Mouse (Mus musculus) neutrophil, adult 65 days (primary cell): ENCODE data around the gene Bloc1s3. TPM values are rescaled to one million over a fixed set of nuclear protein-coding genes. Genes with fewer than 3 reads are reported as not detected.

Experiments used
- total RNA-seq: library from RNA; stranded (reverse); gene quantifications from 2 replicates; pipeline ENCODE4 v1.2.4, GENCODE M21; 2023

The Bloc1s3 gene
- total RNA-seq, result 9.0 and 9.5 TPM in 2 replicates

GRCm38 (mm10) chr7:19508150-19508923 lies at the start of gene Bloc1s3, which contains the start of gene Trappc6a:
Gene Bloc1s3 (minus strand): TSS chr7:19508367.
Gene Trappc6a (plus strand): TSS chr7:19508395.

GRCm38 (mm10) chr7:19517652-19518365 lies 9.6 kb upstream of the Bloc1s3 start, which contains the start of gene Nkpd1:
Gene Nkpd1 (plus strand): TSS chr7:19517838.

GRCm38 (mm10) chr7:19462884-19463381 lies 45.2 kb downstream of the Bloc1s3 start, which contains the start of gene Exoc3l2:
Gene Exoc3l2 (plus strand): TSS chr7:19463331.

GRCm38 (mm10) chr7:19458591-19459111 lies 49.5 kb downstream of the Bloc1s3 start, which contains the start of gene Mark4:
Gene Mark4 (minus strand): TSS chr7:19458821.

Other genes starting within 250 kb of the Bloc1s3 start
- gene Vasp, start 236.6 kb downstream of the Bloc1s3 start, total RNA-seq, result 743 and 770 TPM in 2 replicates
- 1.2 TPM in 2 replicates for gene Ppm1n, start 228.3 kb downstream of the Bloc1s3 start, total RNA-seq
- not detected in 2 replicates for gene Rtn2, start 225.7 kb downstream of the Bloc1s3 start, total RNA-seq
- 1,152 and 1,682 TPM in 2 replicates for gene Fosb, start 198.3 kb downstream of the Bloc1s3 start, total RNA-seq
- 17.8 and 28.2 TPM in 2 replicates for gene Ercc1, start 163.6 kb downstream of the Bloc1s3 start, total RNA-seq
- gene Cd3eap, start 148.9 kb downstream of the Bloc1s3 start, total RNA-seq, result 5.3 TPM in 2 replicates
- 3.0 and 3.8 TPM in 2 replicates for gene Ppp1r13l, start 148.6 kb downstream of the Bloc1s3 start, total RNA-seq
- gene Ercc2, start 126.4 kb downstream of the Bloc1s3 start, total RNA-seq, result 15.4 and 19.1 TPM in 2 replicates
- 0.27 TPM in 1 of 2 replicates, not detected in the other for gene Klc3, start 104.3 kb downstream of the Bloc1s3 start, total RNA-seq
- 0.86 and 2.3 TPM in 2 replicates for gene Ckm, start 103.6 kb downstream of the Bloc1s3 start, total RNA-seq
- 29.7 and 32.2 TPM in 2 replicates for gene Mark4, start 49.5 kb downstream of the Bloc1s3 start, total RNA-seq
- 0.59 and 0.60 TPM in 2 replicates for gene Exoc3l2, start 45.0 kb downstream of the Bloc1s3 start, total RNA-seq
- 16.0 and 21.7 TPM in 2 replicates for gene Trappc6a, start within 50 bp of the Bloc1s3 start, total RNA-seq
- gene Nkpd1, start 9.5 kb upstream of the Bloc1s3 start, total RNA-seq, result not detected in 2 replicates
- 36.2 and 46.8 TPM in 2 replicates for gene Ppp1r37, start 54.7 kb upstream of the Bloc1s3 start, total RNA-seq
- gene Zfp296, start 68.9 kb upstream of the Bloc1s3 start, total RNA-seq, result 2.4 and 2.6 TPM in 2 replicates
- gene Gemin7, start 69.2 kb upstream of the Bloc1s3 start, total RNA-seq, result 43.7 and 47.4 TPM in 2 replicates
- 42.9 and 53.0 TPM in 2 replicates for gene Clasrp, start 96.1 kb upstream of the Bloc1s3 start, total RNA-seq
- gene Relb, start 121.1 kb upstream of the Bloc1s3 start, total RNA-seq, result 36.5 and 42.9 TPM in 2 replicates
- 48.4 and 60.5 TPM in 2 replicates for gene Clptm1, start 156.7 kb upstream of the Bloc1s3 start, total RNA-seq
- 25.3 and 48.0 TPM in 2 replicates for gene Apoc2, start 169.6 kb upstream of the Bloc1s3 start, total RNA-seq
- not detected in 2 replicates for gene Gm44805, start 173.1 kb upstream of the Bloc1s3 start, total RNA-seq
- not detected in 2 replicates for gene Apoc4, start 173.1 kb upstream of the Bloc1s3 start, total RNA-seq
- 2.2 TPM in 1 of 2 replicates, not detected in the other for gene Apoc1, start 184.3 kb upstream of the Bloc1s3 start, total RNA-seq
- gene Apoe, start 190.8 kb upstream of the Bloc1s3 start, total RNA-seq, result 21.5 and 32.6 TPM in 2 replicates
- gene Tomm40, start 207.1 kb upstream of the Bloc1s3 start, total RNA-seq, result 20.8 and 22.1 TPM in 2 replicates
- gene Nectin2, start 242.1 kb upstream of the Bloc1s3 start, total RNA-seq, result 0.38 TPM in 1 of 2 replicates, not detected in the other